Mouse (Mus musculus): ENCODE measurements around the gene Proser1.

DNA sequence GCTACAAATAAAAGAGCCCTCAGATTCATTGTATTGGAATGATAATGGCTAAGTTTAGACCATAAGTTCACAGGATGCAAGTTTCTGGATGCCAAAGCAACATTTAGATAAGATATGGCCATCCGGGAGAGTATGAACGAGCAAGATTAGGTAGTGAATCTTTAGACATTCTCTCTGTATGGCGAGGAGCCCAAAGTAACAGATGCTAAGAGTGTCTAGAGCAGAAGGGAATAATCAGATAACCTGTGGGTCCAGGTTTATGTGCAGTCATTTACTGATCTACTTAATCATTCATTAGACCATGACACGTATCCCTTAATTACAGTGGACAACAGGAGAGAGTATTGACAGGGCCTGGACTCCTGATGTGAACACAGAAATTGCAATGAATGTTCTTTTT is 39.9 kb upstream of the Proser1 start:
- TF ChIP-seq CTCF (conservative IDR thresholded peaks at IDR 0.05; ENCODE audit: insufficient read depth, insufficient read length, low read depth, low read length) = no peak
- TF ChIP-seq POLR2A (IDR thresholded peaks at IDR 0.05; ENCODE audit: low read depth, low read length) = no peak

Measured in kidney, adult 2 months (tissue).